Mouse (Mus musculus): ENCODE data around the gene Sbsn.

GRCm38 (mm10) chr7:30763456-30763855 is 12.2 kb downstream of the Sbsn start, which contains the start of gene Dmkn:
- TF ChIP-seq CTCF (IDR thresholded peaks at IDR 0.05; ENCODE audit: low read depth) (no peak), EP300 (IDR thresholded peaks at IDR 0.05; ENCODE audit: low read depth) (no peak)

All from liver, postnatal 0 days (tissue).